In the genomic region with DNA sequence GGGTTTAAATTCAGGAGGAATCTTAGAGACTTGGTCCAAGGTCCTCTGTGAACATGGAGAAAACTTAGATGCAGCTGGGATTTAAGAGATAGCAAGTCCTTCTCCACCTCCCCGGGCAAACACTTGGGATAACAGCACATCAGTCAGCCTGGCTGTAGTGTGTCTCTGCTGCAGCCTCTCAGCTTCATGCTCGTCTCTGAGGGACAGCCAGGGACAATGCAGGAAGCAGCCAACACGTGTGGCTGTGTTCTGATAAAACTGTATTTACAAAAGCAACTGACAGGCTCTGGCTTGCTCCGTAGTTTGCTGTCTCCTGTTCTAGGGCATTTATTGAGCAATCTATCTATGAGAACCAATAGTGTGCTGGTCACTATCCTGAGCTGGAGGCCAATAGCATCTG, we compare ENCODE assay signal across 27 mouse cellular contexts. TPM values are rescaled to one million over a fixed set of nuclear protein-coding genes. Genes with fewer than 3 reads are reported as not detected.
DNase-seq lines count a peak whose midpoint lies in the region; ATAC-seq and TF ChIP-seq lines count a peak whose summit lies in the region.
"Had no signal": no experiment of that assay in that cellular context is flagged by ENCODE, and none has a peak within 500 bp of the region (broad histone marks: within the 10 kb centered on the region; RNA-seq: fewer than 3 reads in every experiment).

No protein-coding gene starts in this region.

- H3K36me3 ChIP-seq in lung, embryonic 14.5 days (ENCODE audit: insufficient read depth), result no peaks in the 10 kb centered on the region
- no peaks in the 10 kb centered on the region for H3K36me3 ChIP-seq in lung, postnatal 0 days (ENCODE audit: insufficient read depth, low read length)
- H3K36me3 ChIP-seq: embryonic facial prominence, embryonic 10.5 days; embryonic facial prominence, embryonic 13.5 days; forebrain, embryonic 12.5 days; forebrain, embryonic 15.5 days; heart, embryonic 12.5 days; heart, embryonic 15.5 days; hindbrain, embryonic 10.5 days; hindbrain, embryonic 13.5 days had no signal

- no peak overlapping the region for H3K9ac ChIP-seq in lung, embryonic 14.5 days
- H3K9ac ChIP-seq in lung, postnatal 0 days (replicated peaks; ENCODE audit: low read depth), result no peak overlapping the region
- H3K9ac ChIP-seq: embryonic facial prominence, embryonic 13.5 days; forebrain, embryonic 12.5 days; forebrain, embryonic 15.5 days; heart, embryonic 12.5 days; heart, embryonic 15.5 days; hindbrain, embryonic 13.5 days had no signal

- no peak for TF ChIP-seq POLR2A in lung, adult 2 months (IDR thresholded peaks at IDR 0.05; ENCODE audit: borderline replicate concordance, extremely low read depth, low read depth, low read length)

- WGBS in lung, embryonic 14.5 days, result 14% methylated on average over 4 of the region's 4 CpGs
- WGBS in lung, adult 2 months, result 10% methylated on average over 4 of the region's 4 CpGs
- 11% methylated on average over 4 of the region's 4 CpGs for WGBS in lung, postnatal 0 days

- no peak for TF ChIP-seq EP300 in lung, postnatal 0 days (IDR thresholded peaks at IDR 0.05)

- peak; percentile 71; the same call in 1 of the 2 replicates for ATAC-seq in lung, embryonic 14.5 days (ENCODE audit: insufficient read depth)
- ATAC-seq in lung, postnatal 0 days, result peak; percentile 30
- ATAC-seq: activated CD4-positive, CD25-positive, alpha-beta regulatory T cell, adult 4 months; forebrain, embryonic 15.5 days had no signal

- peak; percentile 46 for DNase-seq in lung, embryonic 14.5 days
- no peak for DNase-seq in lung, adult 2 months
- peak; percentile 8 for DNase-seq in lung, postnatal 0 days (ENCODE audit: low spot score)
- no peak for DNase-seq in lung, postnatal 25 days (ENCODE audit: low spot score)
- DNase-seq in urinary bladder, postnatal 14 days (ENCODE audit: low spot score), result peak; percentile 10
- no peak for DNase-seq in urinary bladder, postnatal 25 days (ENCODE audit: low spot score)
- DNase-seq: adrenal gland, adult 8-10 months; adrenal gland, postnatal 25 days; cerebellum, adult 11-12 months; cerebellum, adult 8-10 months; cerebellum, postnatal 10 days; cerebellum, postnatal 36 days; embryo, embryonic 11 days; gastrocnemius, postnatal 25 days; heart, adult 18-20 months; heart, postnatal 10 days; heart, postnatal 36 days had no signal

- H3K4me3 ChIP-seq in lung, embryonic 14.5 days (ENCODE audit: low read depth, low read length), result no peak overlapping the region
- no peak overlapping the region for H3K4me3 ChIP-seq in lung, adult 2 months (replicated peaks; ENCODE audit: extremely low read depth, low read depth, low read length)
- no peak overlapping the region for H3K4me3 ChIP-seq in lung, postnatal 0 days (ENCODE audit: low read depth, low read length)
- H3K4me3 ChIP-seq: embryonic facial prominence, embryonic 10.5 days; embryonic facial prominence, embryonic 13.5 days; erythroblast, embryonic 14.5 days; forebrain, embryonic 12.5 days; forebrain, embryonic 15.5 days; heart, embryonic 12.5 days; heart, embryonic 15.5 days; hindbrain, embryonic 10.5 days; hindbrain, embryonic 13.5 days had no signal

- no peak overlapping the region for H3K4me2 ChIP-seq in lung, embryonic 14.5 days
- H3K4me2 ChIP-seq in lung, postnatal 0 days (replicated peaks; ENCODE audit: low read depth, low read length), result no peak overlapping the region
- H3K4me2 ChIP-seq: embryonic facial prominence, embryonic 13.5 days; forebrain, embryonic 12.5 days; forebrain, embryonic 15.5 days; heart, embryonic 12.5 days; heart, embryonic 15.5 days; hindbrain, embryonic 13.5 days had no signal

- H3K9me3 ChIP-seq in lung, embryonic 14.5 days (ENCODE audit: low read depth, low read length), result no peaks in the 10 kb centered on the region
- H3K9me3 ChIP-seq in lung, postnatal 0 days (ENCODE audit: low read length), result no peaks in the 10 kb centered on the region
- H3K9me3 ChIP-seq: embryonic facial prominence, embryonic 10.5 days; embryonic facial prominence, embryonic 13.5 days; forebrain, embryonic 12.5 days; forebrain, embryonic 15.5 days; heart, embryonic 12.5 days; heart, embryonic 15.5 days; hindbrain, embryonic 10.5 days; hindbrain, embryonic 13.5 days had no signal

- no peaks in the 10 kb centered on the region for H3K27me3 ChIP-seq in lung, embryonic 14.5 days (ENCODE audit: insufficient read depth, low read length)
- no peaks in the 10 kb centered on the region for H3K27me3 ChIP-seq in lung, postnatal 0 days (replicated peaks; ENCODE audit: insufficient read depth, low read length)
- H3K27me3 ChIP-seq: forebrain, embryonic 12.5 days; forebrain, embryonic 15.5 days; hindbrain, embryonic 13.5 days had no signal

- H3K27ac ChIP-seq in lung, embryonic 14.5 days (ENCODE audit: low read depth), result no peak overlapping the region
- no peak overlapping the region for H3K27ac ChIP-seq in lung, postnatal 0 days (ENCODE audit: low read length)
- H3K27ac ChIP-seq: embryonic facial prominence, embryonic 10.5 days; embryonic facial prominence, embryonic 13.5 days; forebrain, embryonic 12.5 days; forebrain, embryonic 15.5 days; heart, embryonic 15.5 days; hindbrain, embryonic 10.5 days; hindbrain, embryonic 13.5 days had no signal

- TF ChIP-seq CTCF in lung, embryonic 14.5 days (IDR thresholded peaks at IDR 0.05; ENCODE audit: low read depth), result no peak
- TF ChIP-seq CTCF in lung, adult 2 months (IDR thresholded peaks at IDR 0.05; ENCODE audit: insufficient read depth, low read length), result no peak
- TF ChIP-seq CTCF in lung, postnatal 0 days (IDR thresholded peaks at IDR 0.05), result no peak

- 0 out of 2 replicates have a peak, but pooled peaks cover 3% of the 10 kb centered on the region for H3K4me1 ChIP-seq in lung, embryonic 14.5 days (ENCODE audit: insufficient read depth)
- H3K4me1 ChIP-seq in lung, adult 2 months (ENCODE audit: control insufficient read depth, insufficient read depth, low read length), result no peaks in the 10 kb centered on the region
- H3K4me1 ChIP-seq in lung, postnatal 0 days (ENCODE audit: insufficient read depth, low read depth, low read length), result no peaks in the 10 kb centered on the region
- H3K4me1 ChIP-seq: embryonic facial prominence, embryonic 13.5 days; heart, embryonic 15.5 days had no signal

RNA-seq across cellular contexts. Expression of a gene that starts 14.4 kb away (rescaled TPM):
- not detected in 2 replicates for polyA plus RNA-seq in lung, embryonic 14.5 days (2014; fragmentation: Nextera tagmentation; extraction: Ambion mirVana)
- polyA plus RNA-seq in lung, adult 2 months (2012; rRNA removed), result 0.07 and 0.14 TPM in 2 replicates
- polyA plus RNA-seq in lung, postnatal 0 days (2015; fragmentation: Nextera tagmentation; extraction: Ambion mirVana), result not detected in 2 replicates
- polyA plus RNA-seq: activated CD4-positive, CD25-positive, alpha-beta regulatory T cell, adult 4 months; embryonic facial prominence, embryonic 10.5 days; erythroblast, embryonic 14.5 days; heart, embryonic 15.5 days had no signal

Comparison
In these comparisons a context has a peak if more than half of its experiments do, and no peak if none do; other contexts are left out.
1. DNase-seq: peak in lung, embryonic 14.5 days (single experiment), lung, postnatal 0 days (single experiment) and urinary bladder, postnatal 14 days (single experiment); none in lung, adult 2 months (single experiment), lung, postnatal 25 days (single experiment) and urinary bladder, postnatal 25 days (single experiment).